In the genomic region with DNA sequence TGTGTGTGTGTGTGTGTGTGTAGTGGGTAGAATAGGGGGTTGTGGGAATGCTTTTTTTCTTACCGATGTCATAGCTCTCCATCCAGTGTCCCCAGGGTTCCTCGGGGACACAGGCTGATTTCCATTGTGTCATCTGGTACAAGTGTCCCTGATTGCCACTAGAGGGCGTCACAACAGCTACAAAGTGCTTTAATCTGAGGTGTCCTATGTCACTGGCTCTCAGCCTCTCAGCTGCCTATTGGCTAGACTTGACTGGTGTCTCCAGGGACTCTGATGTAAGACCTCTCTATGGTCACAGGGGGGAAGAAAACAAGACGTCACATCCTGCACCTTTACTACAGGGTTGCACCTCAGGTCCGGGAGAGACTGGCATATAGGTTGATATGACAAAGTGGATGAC, we compare ENCODE assay signal across 10 mouse cellular contexts.
DNase-seq lines count a peak whose midpoint lies in the region; ATAC-seq and TF ChIP-seq lines count a peak whose summit lies in the region.
"Had no signal": no experiment of that assay in that cellular context is flagged by ENCODE, and none has a peak within 500 bp of the region (broad histone marks: within the 10 kb centered on the region; RNA-seq: fewer than 3 reads in every experiment).

No protein-coding gene starts in this region.

- no peak for TF ChIP-seq POLR2A in lung, adult 2 months (IDR thresholded peaks at IDR 0.05; ENCODE audit: borderline replicate concordance, extremely low read depth, low read depth, low read length)
- TF ChIP-seq POLR2A in small intestine, adult 2 months (IDR thresholded peaks at IDR 0.05; ENCODE audit: low read depth, low read length) = no peak

- H3K9me3 ChIP-seq in lung, postnatal 0 days (ENCODE audit: low read length) = no peaks in the 10 kb centered on the region
- no peaks in the 10 kb centered on the region for H3K9me3 ChIP-seq in heart, embryonic 11.5 days (replicated peaks; ENCODE audit: control insufficient read depth, low read length)
- H3K9me3 ChIP-seq: limb, embryonic 15.5 days had no signal

- no peak overlapping the region for H3K27ac ChIP-seq in lung, postnatal 0 days (ENCODE audit: low read length)
- no peak overlapping the region for H3K27ac ChIP-seq in small intestine, adult 2 months (ENCODE audit: insufficient read depth, low read depth, low read length)
- H3K27ac ChIP-seq in heart, embryonic 11.5 days (ENCODE audit: low read depth, low read length) = no peak overlapping the region
- H3K27ac ChIP-seq: hindbrain, embryonic 14.5 days; limb, embryonic 15.5 days had no signal

- no peak for TF ChIP-seq EP300 in lung, postnatal 0 days (IDR thresholded peaks at IDR 0.05)

- H3K36me3 ChIP-seq in lung, postnatal 0 days (ENCODE audit: insufficient read depth, low read length) = no peaks in the 10 kb centered on the region
- H3K36me3 ChIP-seq in small intestine, adult 2 months (ENCODE audit: control insufficient read depth, insufficient read depth, low read length) = no peaks in the 10 kb centered on the region
- no peaks in the 10 kb centered on the region for H3K36me3 ChIP-seq in heart, embryonic 11.5 days (ENCODE audit: control insufficient read depth, insufficient read depth, low read length)
- H3K36me3 ChIP-seq: limb, embryonic 15.5 days had no signal

- no peak overlapping the region for H3K4me2 ChIP-seq in lung, postnatal 0 days (replicated peaks; ENCODE audit: low read depth, low read length)
- H3K4me2 ChIP-seq in heart, embryonic 11.5 days = no peak overlapping the region
- H3K4me2 ChIP-seq: hindbrain, embryonic 14.5 days; limb, embryonic 15.5 days had no signal

- ATAC-seq in lung, postnatal 0 days = peak; percentile 43
- ATAC-seq in common myeloid progenitor, adult 5-6 weeks (replicated peaks; ENCODE audit: low read depth, poor library complexity, severe bottlenecking) = peak; percentile 86
- no peak for ATAC-seq in heart, embryonic 11.5 days (replicated peaks; ENCODE audit: insufficient number of reproducible peaks, low FRiP score, low TSS enrichment)

- H3K4me1 ChIP-seq in lung, postnatal 0 days (ENCODE audit: insufficient read depth, low read depth, low read length) = no peaks in the 10 kb centered on the region
- peaks cover 5% of the 10 kb centered on the region for H3K4me1 ChIP-seq in lung, adult 2 months (ENCODE audit: control insufficient read depth, insufficient read depth, low read length)
- H3K4me1 ChIP-seq in small intestine, adult 2 months (ENCODE audit: control insufficient read depth, insufficient read depth, insufficient read length, low read length) = no peaks in the 10 kb centered on the region; the same call in 1 of the 2 replicates
- 0 out of 2 replicates have a peak, but pooled peaks cover 2% of the 10 kb centered on the region for H3K4me1 ChIP-seq in heart, embryonic 11.5 days (ENCODE audit: control insufficient read depth, insufficient read depth, low read length)
- H3K4me1 ChIP-seq: limb, embryonic 15.5 days had no signal

- WGBS in lung, postnatal 0 days = 58% methylated on average over 5 of the region's 5 CpGs
- 66% methylated on average over 5 of the region's 5 CpGs for WGBS in lung, adult 2 months
- WGBS in small intestine, adult 2 months = 66% methylated on average over 5 of the region's 5 CpGs
- WGBS in heart, embryonic 11.5 days (ENCODE audit: insufficient replicate concordance) = 56% methylated on average over 5 of the region's 5 CpGs

- peak; percentile 58 for DNase-seq in embryo, embryonic 10 days (ENCODE audit: low spot score)
- DNase-seq in embryo, embryonic 9.5 days (ENCODE audit: extremely low spot score) = no peak
- DNase-seq in lung, postnatal 0 days (ENCODE audit: low spot score) = peak; percentile 41
- DNase-seq in lung, adult 2 months = no peak
- DNase-seq in left cerebral cortex, adult 11 months (ENCODE audit: low spot score) = no peak

- no peak overlapping the region for H3K9ac ChIP-seq in lung, postnatal 0 days (replicated peaks; ENCODE audit: low read depth)
- no peak overlapping the region for H3K9ac ChIP-seq in heart, embryonic 11.5 days (ENCODE audit: low read depth, low read length)
- H3K9ac ChIP-seq: hindbrain, embryonic 14.5 days; limb, embryonic 15.5 days had no signal

- H3K4me3 ChIP-seq in lung, postnatal 0 days (ENCODE audit: low read depth, low read length) = no peak overlapping the region
- no peak overlapping the region for H3K4me3 ChIP-seq in lung, adult 2 months (replicated peaks; ENCODE audit: extremely low read depth, low read depth, low read length)
- no peak overlapping the region for H3K4me3 ChIP-seq in small intestine, adult 2 months (ENCODE audit: low read depth, low read length)
- H3K4me3 ChIP-seq in heart, embryonic 11.5 days (ENCODE audit: low read depth, low read length) = no peak overlapping the region
- H3K4me3 ChIP-seq: limb, embryonic 15.5 days had no signal

- TF ChIP-seq CTCF in lung, postnatal 0 days (IDR thresholded peaks at IDR 0.05) = peak; percentile 58
- TF ChIP-seq CTCF in lung, adult 2 months (IDR thresholded peaks at IDR 0.05; ENCODE audit: insufficient read depth, low read length) = no peak
- TF ChIP-seq CTCF in small intestine, adult 2 months (IDR thresholded peaks at IDR 0.05; ENCODE audit: extremely low read depth, insufficient read length, insufficient replicate concordance, low read depth, low read length) = peak; percentile 39; the same call in 1 of the 2 replicates

- H3K27me3 ChIP-seq in lung, postnatal 0 days (replicated peaks; ENCODE audit: insufficient read depth, low read length) = no peaks in the 10 kb centered on the region
- H3K27me3 ChIP-seq in small intestine, adult 2 months (ENCODE audit: control insufficient read depth, insufficient read depth, low read length) = no peaks in the 10 kb centered on the region
- H3K27me3 ChIP-seq in heart, embryonic 11.5 days (ENCODE audit: control insufficient read depth, insufficient read depth, low read length) = no peaks in the 10 kb centered on the region
- H3K27me3 ChIP-seq: limb, embryonic 15.5 days had no signal

Comparison
In these comparisons a context has a peak if more than half of its experiments do, and no peak if none do; other contexts are left out.
1. DNase-seq: peak in embryo, embryonic 10 days (single experiment) and lung, postnatal 0 days (single experiment); none in embryo, embryonic 9.5 days (single experiment), lung, adult 2 months (single experiment) and left cerebral cortex, adult 11 months (single experiment).